Mouse (Mus musculus): ENCODE data around the gene Olfr1502. TPM values are rescaled to one million over a fixed set of nuclear protein-coding genes. Genes with fewer than 3 reads are reported as not detected.
"Not testable (repeated sequence)": the region's sequence is repeated elsewhere in the genome, so short reads cannot be mapped to it uniquely, and the experiment has no call there.

Olfr1502 gene
- total RNA-seq (2015; ENCODE audit: low replicate concordance): not detected in 2 replicates
- total RNA-seq (2017; ENCODE audit: low replicate concordance): not detected in 2 replicates

GRCm38 (mm10) chr19:13861495-13861894 is at the start of gene Olfr1502:
Gene Olfr1502, plus strand, starts transcription at chr19:13861795.
- ATAC-seq (replicated peaks; ENCODE audit: low FRiP score, poor library complexity, severe bottlenecking): no peak

DNA sequence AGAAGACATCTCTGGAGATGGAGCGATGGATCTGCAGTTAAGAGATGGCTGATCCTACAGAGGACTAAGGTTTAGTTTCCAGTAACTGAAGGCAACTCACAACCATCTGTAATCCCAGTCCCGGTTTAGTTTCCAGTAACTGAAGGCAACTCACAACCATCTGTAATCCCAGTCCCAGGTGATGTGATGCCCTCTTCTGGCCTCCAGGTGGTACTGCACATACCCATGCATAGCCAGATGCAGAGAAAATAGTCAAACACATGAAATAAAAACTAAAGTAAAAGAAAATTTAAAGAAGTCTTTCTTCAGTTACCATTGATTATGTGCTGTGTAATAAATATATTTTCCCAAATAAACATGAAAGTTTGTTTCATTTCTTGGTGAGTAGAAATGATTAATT is 48.8 kb upstream of the Olfr1502 start:
- ATAC-seq (replicated peaks; ENCODE audit: low FRiP score, poor library complexity, severe bottlenecking): no peak

DNA sequence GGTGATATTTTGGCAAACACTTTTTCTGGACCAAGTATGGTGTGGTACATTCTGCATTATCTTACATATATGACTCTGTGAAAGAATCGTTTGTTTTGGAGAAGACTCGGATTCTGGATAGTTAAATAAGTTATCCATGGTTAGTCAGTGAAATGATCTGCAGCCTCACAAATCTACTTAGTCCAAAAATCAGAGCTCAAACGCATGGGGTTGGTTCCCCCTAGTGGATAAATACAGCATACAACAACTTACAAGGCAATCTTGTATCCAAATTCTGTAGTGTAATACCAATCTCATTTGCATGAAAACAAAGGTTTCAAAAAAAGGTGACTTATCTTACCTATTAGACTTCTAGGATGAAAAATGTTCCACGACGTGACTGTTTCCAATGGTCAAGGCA is 42.8 kb upstream of the Olfr1502 start:
- ATAC-seq (replicated peaks; ENCODE audit: low FRiP score, poor library complexity, severe bottlenecking): no peak

GRCm38 (mm10) chr19:13819347-13819746 is 42.2 kb upstream of the Olfr1502 start, which contains the start of gene Olfr1499:
Gene Olfr1499, minus strand, starts transcription at chr19:13819447.
- ATAC-seq (replicated peaks; ENCODE audit: low FRiP score, poor library complexity, severe bottlenecking): no peak

DNA sequence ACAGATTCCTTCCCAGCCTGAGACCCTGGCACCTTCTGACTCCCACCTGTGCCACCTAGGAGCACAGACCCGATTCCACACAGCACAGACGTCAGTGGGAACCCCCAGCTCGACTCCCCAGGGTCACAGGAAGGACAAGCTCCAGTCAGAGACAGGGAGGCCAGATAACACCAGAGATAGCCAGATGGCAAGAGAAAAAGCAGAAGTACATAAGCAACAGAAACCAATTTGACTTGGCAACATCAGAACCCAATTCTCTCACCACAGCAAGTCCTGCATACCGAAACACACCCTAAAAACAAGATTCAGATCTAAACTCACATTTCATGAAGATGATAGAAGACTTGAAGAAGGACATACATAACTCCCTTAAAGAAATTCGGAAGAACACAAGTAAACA is 40.7 kb upstream of the Olfr1502 start:
- ATAC-seq (replicated peaks; ENCODE audit: low FRiP score, poor library complexity, severe bottlenecking): no peak

DNA sequence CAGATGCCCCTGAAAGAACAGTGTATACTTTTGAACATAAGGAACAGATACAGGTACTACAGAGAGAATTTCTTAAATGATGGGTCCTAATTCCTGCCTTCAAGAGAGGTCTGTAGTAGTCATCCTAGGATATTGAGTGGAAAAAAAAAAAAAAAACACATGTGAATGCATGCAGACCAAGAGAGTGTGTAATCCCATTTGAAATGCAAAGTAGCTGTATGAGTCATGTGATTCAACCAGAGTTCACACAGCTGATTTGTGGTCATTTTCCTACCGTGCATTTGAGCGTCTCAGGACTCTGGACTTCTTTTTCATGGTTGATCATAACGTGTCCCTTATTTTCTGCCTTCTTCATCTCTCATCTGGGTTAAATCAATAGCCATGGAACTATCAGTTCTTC is 33.1 kb upstream of the Olfr1502 start:
- ATAC-seq (replicated peaks; ENCODE audit: low FRiP score, poor library complexity, severe bottlenecking): no peak

DNA sequence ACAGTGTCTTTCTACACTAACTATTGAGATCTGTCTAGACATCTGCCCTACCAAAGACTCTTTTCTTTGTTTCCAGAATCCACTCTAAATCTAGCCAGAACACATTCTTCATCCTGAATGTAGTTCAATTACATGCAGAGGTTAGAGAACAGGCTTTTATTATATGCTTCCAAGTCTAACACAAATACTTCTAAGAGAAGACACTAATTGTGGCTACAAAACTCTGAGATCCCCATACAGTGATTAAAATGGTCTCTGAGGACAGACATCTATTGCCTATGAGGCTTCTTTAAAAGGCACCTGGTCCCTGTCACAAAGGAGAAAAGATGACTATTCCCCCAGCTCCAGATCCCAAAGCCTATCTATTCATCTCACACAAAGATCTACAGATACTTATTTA is 31.2 kb upstream of the Olfr1502 start, which contains the start of gene Olfr1500:
Gene Olfr1500, minus strand, starts transcription at position 101 of the 400 bp plus-strand sequence.
- no peak for ATAC-seq (replicated peaks; ENCODE audit: low FRiP score, poor library complexity, severe bottlenecking)

DNA sequence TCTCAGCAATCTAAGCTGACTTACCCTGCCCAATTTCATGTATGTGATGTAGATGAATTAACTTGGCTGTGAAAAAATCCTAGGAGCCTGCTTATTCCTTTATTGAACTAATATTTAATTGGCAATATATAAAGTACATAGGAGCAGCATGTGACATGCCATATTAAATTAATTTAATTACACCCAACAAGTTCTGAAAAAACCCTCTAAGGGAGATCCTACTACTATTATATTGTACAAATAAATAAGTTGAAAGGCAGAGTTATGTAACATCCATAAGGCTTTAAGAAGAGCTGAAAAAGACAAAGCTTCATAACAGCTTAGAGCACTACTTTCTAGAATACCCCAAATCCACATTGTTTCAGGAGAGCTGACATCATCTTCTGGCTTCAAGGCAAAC is 11.0 kb upstream of the Olfr1502 start, which contains the start of gene Olfr1501:
Gene Olfr1501, minus strand, starts transcription at position 101 of the 400 bp plus-strand sequence.
- ATAC-seq (replicated peaks; ENCODE audit: low FRiP score, poor library complexity, severe bottlenecking): not testable (repeated sequence)

GRCm38 (mm10) chr19:13897828-13898227 is 36.2 kb downstream of the Olfr1502 start, which contains the start of gene Olfr1504:
Gene Olfr1504, minus strand, starts transcription at chr19:13897928.
- no peak for ATAC-seq (replicated peaks; ENCODE audit: low FRiP score, poor library complexity, severe bottlenecking)

Other genes starting within 250 kb of the Olfr1502 start
- not detected in 2 replicates for gene Olfr1487, start 244.4 kb upstream of the Olfr1502 start, total RNA-seq (2015; ENCODE audit: low replicate concordance)
- not detected in 2 replicates for gene Olfr1487, start 244.4 kb upstream of the Olfr1502 start, total RNA-seq (2017; ENCODE audit: low replicate concordance)
- gene Olfr1489, start 230.2 kb upstream of the Olfr1502 start, total RNA-seq (2015; ENCODE audit: low replicate concordance): not detected in 2 replicates
- not detected in 2 replicates for gene Olfr1489, start 230.2 kb upstream of the Olfr1502 start, total RNA-seq (2017; ENCODE audit: low replicate concordance)
- not detected in 2 replicates for gene Olfr1490, start 210.7 kb upstream of the Olfr1502 start, total RNA-seq (2015; ENCODE audit: low replicate concordance)
- not detected in 2 replicates for gene Olfr1490, start 210.7 kb upstream of the Olfr1502 start, total RNA-seq (2017; ENCODE audit: low replicate concordance)
- not detected in 2 replicates for gene Olfr1491, start 164.5 kb upstream of the Olfr1502 start, total RNA-seq (2015; ENCODE audit: low replicate concordance)
- not detected in 2 replicates for gene Olfr1491, start 164.5 kb upstream of the Olfr1502 start, total RNA-seq (2017; ENCODE audit: low replicate concordance)
- gene Olfr1493-ps1, start 138.5 kb upstream of the Olfr1502 start, total RNA-seq (2015; ENCODE audit: low replicate concordance): not detected in 2 replicates
- gene Olfr1493-ps1, start 138.5 kb upstream of the Olfr1502 start, total RNA-seq (2017; ENCODE audit: low replicate concordance): not detected in 2 replicates
- gene Olfr1494, start 122.1 kb upstream of the Olfr1502 start, total RNA-seq (2015; ENCODE audit: low replicate concordance): not detected in 2 replicates
- not detected in 2 replicates for gene Olfr1494, start 122.1 kb upstream of the Olfr1502 start, total RNA-seq (2017; ENCODE audit: low replicate concordance)
- gene Olfr1495, start 97.2 kb upstream of the Olfr1502 start, total RNA-seq (2015; ENCODE audit: low replicate concordance): not detected in 2 replicates
- gene Olfr1495, start 97.2 kb upstream of the Olfr1502 start, total RNA-seq (2017; ENCODE audit: low replicate concordance): not detected in 2 replicates
- not detected in 2 replicates for gene Olfr1496, start 83.9 kb upstream of the Olfr1502 start, total RNA-seq (2015; ENCODE audit: low replicate concordance)
- gene Olfr1496, start 83.9 kb upstream of the Olfr1502 start, total RNA-seq (2017; ENCODE audit: low replicate concordance): not detected in 2 replicates
- not detected in 2 replicates for gene Olfr1497, start 63.6 kb upstream of the Olfr1502 start, total RNA-seq (2015; ENCODE audit: low replicate concordance)
- not detected in 2 replicates for gene Olfr1497, start 63.6 kb upstream of the Olfr1502 start, total RNA-seq (2017; ENCODE audit: low replicate concordance)
- gene Olfr1499, start 42.3 kb upstream of the Olfr1502 start, total RNA-seq (2015; ENCODE audit: low replicate concordance): not detected in 2 replicates
- not detected in 2 replicates for gene Olfr1499, start 42.3 kb upstream of the Olfr1502 start, total RNA-seq (2017; ENCODE audit: low replicate concordance)
- gene Olfr1500, start 31.3 kb upstream of the Olfr1502 start, total RNA-seq (2015; ENCODE audit: low replicate concordance): not detected in 2 replicates
- gene Olfr1500, start 31.3 kb upstream of the Olfr1502 start, total RNA-seq (2017; ENCODE audit: low replicate concordance): not detected in 2 replicates
- not detected in 2 replicates for gene Olfr1501, start 11.1 kb upstream of the Olfr1502 start, total RNA-seq (2015; ENCODE audit: low replicate concordance)
- gene Olfr1501, start 11.1 kb upstream of the Olfr1502 start, total RNA-seq (2017; ENCODE audit: low replicate concordance): not detected in 2 replicates
- gene Olfr1504, start 36.1 kb downstream of the Olfr1502 start, total RNA-seq (2015; ENCODE audit: low replicate concordance): not detected in 2 replicates
- gene Olfr1504, start 36.1 kb downstream of the Olfr1502 start, total RNA-seq (2017; ENCODE audit: low replicate concordance): not detected in 2 replicates
- gene Olfr1505, start 51.7 kb downstream of the Olfr1502 start, total RNA-seq (2015; ENCODE audit: low replicate concordance): not detected in 2 replicates
- not detected in 2 replicates for gene Olfr1505, start 51.7 kb downstream of the Olfr1502 start, total RNA-seq (2017; ENCODE audit: low replicate concordance)

Measured in erythroid progenitor cell, adult 5-6 weeks (primary cell).